Mouse (Mus musculus) cerebellum, adult 2 months (tissue): ENCODE data around the gene Olfr457.

Experiments
- CTCF ChIP-seq: fragments of 200-500 bp; IDR thresholded peaks from 2 replicates; pipeline ENCODE4 v1.5.1; 2011; ENCODE audit warnings: low read depth, mild to moderate bottlenecking, control low read depth, low read length, moderate library complexity, borderline replicate concordance; ENCODE audit not compliant: insufficient read depth
- POLR2A ChIP-seq: fragments of 200-500 bp; IDR thresholded peaks from 2 replicates; pipeline ENCODE4 v1.6.1; 2011; ENCODE audit warnings: low read length, control low read depth, borderline replicate concordance; ENCODE audit not compliant: insufficient read depth

GRCm38 (mm10) chr6:42434446-42434845, 41.7 kb downstream of the Olfr457 start, which contains the start of gene Tas2r126:
- TF ChIP-seq CTCF (no peak), POLR2A (no peak)
